Mouse (Mus musculus) lung, embryonic 14.5 days (tissue): ENCODE measurements around the gene Fxyd2. TPM values are rescaled to one million over a fixed set of nuclear protein-coding genes. Genes with fewer than 3 reads are reported as not detected.

Experiments used
- ATAC-seq: fragments of 200-750 bp; cut with Nextera tagmentation; 2 replicates; pipeline ENCODE4 v1.8.0; 2017; ENCODE audit warnings: mild to moderate bottlenecking, moderate TSS enrichment, moderate library complexity; ENCODE audit not compliant: insufficient read depth
- DNase-seq: peaks from one replicate; pipeline ENCODE4 v3.0.0-alpha.2; 2015
- H3K27ac ChIP-seq: fragments of 300-500 bp; sonication (generic); 2 replicates; pipeline ENCODE4 v1.5.1; 2014; ENCODE audit warnings: low read depth, mild to moderate bottlenecking, moderate library complexity
- H3K27me3 ChIP-seq: fragments of 300-500 bp; sonication (generic); 2 replicates; pipeline ENCODE4 v1.6.1; 2014; ENCODE audit warnings: low read length, control low read depth; ENCODE audit not compliant: insufficient read depth
- H3K36me3 ChIP-seq: fragments of 300-500 bp; sonication (generic); 2 replicates; pipeline ENCODE4 v1.6.1; 2014; ENCODE audit warnings: control low read depth; ENCODE audit not compliant: insufficient read depth
- H3K4me1 ChIP-seq: fragments of 300-500 bp; sonication (generic); 2 replicates; pipeline ENCODE4 v1.6.1; 2014; ENCODE audit warnings: antibody characterized with exemption, control low read depth; ENCODE audit not compliant: insufficient read depth
- H3K4me2 ChIP-seq: fragments of 300-500 bp; sonication (generic); 2 replicates; pipeline ENCODE4 v1.6.1; 2014; ENCODE audit warnings: mild to moderate bottlenecking
- H3K4me3 ChIP-seq: fragments of 300-500 bp; sonication (generic); 2 replicates; pipeline ENCODE4 v1.5.1; 2014; ENCODE audit warnings: low read depth, low read length
- H3K9ac ChIP-seq: fragments of 300-500 bp; sonication (generic); 2 replicates; pipeline ENCODE4 v1.6.1; 2014
- H3K9me3 ChIP-seq: fragments of 300-500 bp; sonication (generic); 2 replicates; pipeline ENCODE4 v1.6.1; 2016; ENCODE audit warnings: low read depth, low read length, control low read depth
- CTCF ChIP-seq: IDR thresholded peaks from 2 replicates; pipeline ENCODE4 v1.5.1; 2016; ENCODE audit warnings: antibody characterized with exemption, low read depth
- WGBS: fragments of 180-500 bp; shearing (Covaris S2); extraction: QIAGEN DNeasy Blood & Tissue Kit; methylation state at CpG from one replicate; pipeline ENCODE4 v1.1.7; 2014; 5-methylcytosine and 5-hydroxymethylcytosine counted together
- polyA plus RNA-seq: library from polyadenylated mRNA; unstranded; fragments of >200 nt; fragmentation: Nextera tagmentation; extraction: Ambion mirVana; gene quantifications from 2 replicates; pipeline ENCODE4 v1.2.1, GENCODE M21; 2014

Fxyd2 gene
- polyA plus RNA-seq, 1 experiment from 2014 or later: 1.5 TPM

DNA sequence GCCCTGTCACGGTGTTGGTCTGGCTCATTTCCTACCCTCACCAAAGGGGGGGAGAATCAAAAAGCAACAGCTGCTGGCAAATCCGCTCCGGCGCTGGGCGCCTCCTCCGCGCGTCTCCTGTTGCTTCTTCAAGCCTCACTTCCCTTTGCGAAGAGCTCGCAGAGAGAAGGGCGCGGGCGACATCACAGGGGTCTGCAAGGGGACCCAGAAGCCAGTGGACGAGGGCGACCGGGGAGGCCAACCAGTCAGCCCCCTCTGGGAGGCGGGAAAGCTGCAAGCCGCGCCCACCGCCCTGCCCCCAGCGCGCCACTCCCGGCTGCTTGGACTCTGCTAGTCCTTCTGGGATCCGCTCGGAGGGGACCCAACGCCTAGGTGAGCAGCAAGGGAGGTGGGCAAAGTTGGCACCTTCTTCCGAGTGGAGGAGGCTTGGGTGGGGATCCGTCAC, 29.3 kb upstream of the Fxyd2 start, which contains the start of gene Fxyd6:
Fxyd6 (plus strand) TSS at position 69 of the 445 bp plus-strand sequence.
- DNase-seq: peak; percentile 76
- no peak for TF ChIP-seq CTCF
- ATAC-seq: peak; percentile 82

DNA sequence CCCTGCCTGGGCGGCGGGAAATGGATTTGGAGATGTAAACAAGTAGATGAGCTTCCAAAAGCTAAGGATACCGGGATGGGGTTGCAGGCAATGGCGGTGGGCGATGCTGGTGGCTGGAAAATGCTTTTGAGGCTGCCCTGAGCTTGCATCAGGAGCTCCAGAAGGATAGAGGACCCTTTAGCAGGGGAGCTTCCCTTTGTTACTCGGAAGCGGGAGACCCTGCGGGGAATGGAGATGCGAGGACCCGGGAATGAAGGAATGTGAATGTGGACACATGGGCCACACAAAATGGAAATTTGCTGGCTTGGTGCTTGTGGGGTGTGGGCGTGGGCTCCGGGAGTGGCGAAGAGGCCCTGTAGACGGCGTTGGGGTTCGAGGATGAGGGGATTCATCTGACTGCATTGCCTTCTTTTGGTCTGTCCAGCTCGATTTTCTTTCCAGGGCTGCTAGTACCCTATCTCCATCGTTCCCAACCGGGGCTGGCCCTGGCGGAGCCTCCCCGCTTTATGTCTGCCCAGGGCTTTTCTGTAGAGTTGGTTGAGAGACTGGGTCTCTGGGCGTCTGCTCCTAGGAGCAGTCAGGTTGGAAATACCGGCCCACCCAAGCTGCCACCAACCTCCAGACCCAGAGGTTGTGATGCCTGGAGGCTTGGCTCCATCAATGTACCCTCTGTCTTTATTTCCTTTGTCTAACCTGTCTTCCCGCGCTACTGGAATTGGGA, 28.7 kb upstream of the Fxyd2 start:
- no peaks in the 10 kb centered on the region for H3K27me3 ChIP-seq
- WGBS: 4% methylated on average over 25 of the region's 25 CpGs
- H3K27ac ChIP-seq: peak overlapping the region; percentile 24; the same call in 1 of the 2 replicates
- peak overlapping the region; percentile 90 for H3K4me2 ChIP-seq
- H3K9me3 ChIP-seq: no peaks in the 10 kb centered on the region
- peak overlapping the region; percentile 59 for H3K9ac ChIP-seq
- peak overlapping the region; percentile 58 for H3K4me3 ChIP-seq
- peaks cover 6% of the 10 kb centered on the region; the same call in 1 of the 2 replicates for H3K4me1 ChIP-seq
- H3K36me3 ChIP-seq: no peaks in the 10 kb centered on the region
- TF ChIP-seq CTCF: no peak
- ATAC-seq: peak; percentile 24
- DNase-seq: peak; percentile 3

More for the DNA sequence above, 29.3 kb upstream of the Fxyd2 start, which contains the start of gene Fxyd6:
- Histone ChIP-seq H3K36me3 (no peaks in the 10 kb centered on the region), H3K4me3 (peak within 1 kb of the TSS; percentile 58), H3K9ac (peak within 1 kb of the TSS; percentile 59), H3K27ac (peak within 1 kb of the TSS; percentile 24; the same call in 1 of the 2 replicates), H3K27me3 (no peaks in the 10 kb centered on the region), H3K4me2 (peak within 1 kb of the TSS; percentile 90), H3K4me1 (peaks cover 6% of the 10 kb centered on the region; the same call in 1 of the 2 replicates), H3K9me3 (no peaks in the 10 kb centered on the region)
- WGBS: under 1% methylated on average over 28 of the region's 28 CpGs

DNA sequence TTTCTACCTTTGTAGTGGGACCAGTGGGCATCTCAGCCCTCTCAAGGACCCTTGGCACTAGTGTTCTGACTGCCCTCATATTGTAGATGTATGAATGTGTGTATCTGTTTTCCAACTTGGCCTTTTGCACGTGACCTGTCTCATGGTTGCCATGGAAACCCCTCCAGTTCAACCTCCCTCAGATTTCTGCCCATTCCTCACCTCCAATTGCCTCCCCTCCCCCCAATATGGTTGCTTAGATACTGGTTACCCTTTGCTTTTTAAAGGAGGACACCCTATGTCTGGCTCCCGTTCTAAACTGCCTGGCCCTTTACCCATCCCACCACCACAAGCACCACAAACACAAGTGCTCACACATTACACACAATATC, 28.1 kb upstream of the Fxyd2 start:
- H3K9me3 ChIP-seq: no peaks in the 10 kb centered on the region
- no peaks in the 10 kb centered on the region for H3K36me3 ChIP-seq
- ATAC-seq: no peak
- DNase-seq: no peak
- peak overlapping the region; percentile 90 for H3K4me2 ChIP-seq
- no peaks in the 10 kb centered on the region for H3K27me3 ChIP-seq
- H3K4me1 ChIP-seq: peaks cover 6% of the 10 kb centered on the region; the same call in 1 of the 2 replicates
- TF ChIP-seq CTCF: no peak
- WGBS: 24% methylated on average over 2 of the region's 2 CpGs
- no peak overlapping the region for H3K27ac ChIP-seq
- H3K9ac ChIP-seq: 0 out of 2 replicates have a peak overlapping the region, but pooled peaks have one; percentile 59
- peak overlapping the region; percentile 58 for H3K4me3 ChIP-seq

DNA sequence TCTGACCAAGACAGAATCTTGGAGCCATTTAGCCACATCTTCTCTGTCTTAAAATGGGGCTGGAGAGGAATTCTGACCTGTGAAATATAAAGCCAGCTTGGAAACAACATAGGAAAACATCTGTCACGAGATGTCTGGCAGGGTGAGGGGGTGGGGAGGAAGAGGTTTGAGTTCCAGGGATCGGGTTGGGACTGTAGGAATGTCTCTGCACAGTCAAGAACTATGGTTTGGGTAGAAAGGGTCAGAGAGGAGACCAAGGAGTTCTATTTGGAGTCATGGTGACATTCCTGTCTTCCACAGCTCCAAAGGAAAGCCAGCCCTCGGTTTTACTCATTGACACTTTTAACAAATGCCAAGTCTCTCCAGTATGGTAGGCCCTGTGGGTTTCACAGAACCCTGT, 25.6 kb upstream of the Fxyd2 start:
- Histone ChIP-seq H3K27me3 (no peaks in the 10 kb centered on the region), H3K9ac (no peak overlapping the region), H3K36me3 (no peaks in the 10 kb centered on the region), H3K9me3 (no peaks in the 10 kb centered on the region), H3K4me2 (no peak overlapping the region), H3K27ac (no peak overlapping the region), H3K4me3 (no peak overlapping the region), H3K4me1 (peaks cover 6% of the 10 kb centered on the region; the same call in 1 of the 2 replicates)
- TF ChIP-seq CTCF: no peak
- ATAC-seq: no peak
- no peak for DNase-seq
- 45% methylated on average over 3 of the region's 3 CpGs for WGBS

DNA sequence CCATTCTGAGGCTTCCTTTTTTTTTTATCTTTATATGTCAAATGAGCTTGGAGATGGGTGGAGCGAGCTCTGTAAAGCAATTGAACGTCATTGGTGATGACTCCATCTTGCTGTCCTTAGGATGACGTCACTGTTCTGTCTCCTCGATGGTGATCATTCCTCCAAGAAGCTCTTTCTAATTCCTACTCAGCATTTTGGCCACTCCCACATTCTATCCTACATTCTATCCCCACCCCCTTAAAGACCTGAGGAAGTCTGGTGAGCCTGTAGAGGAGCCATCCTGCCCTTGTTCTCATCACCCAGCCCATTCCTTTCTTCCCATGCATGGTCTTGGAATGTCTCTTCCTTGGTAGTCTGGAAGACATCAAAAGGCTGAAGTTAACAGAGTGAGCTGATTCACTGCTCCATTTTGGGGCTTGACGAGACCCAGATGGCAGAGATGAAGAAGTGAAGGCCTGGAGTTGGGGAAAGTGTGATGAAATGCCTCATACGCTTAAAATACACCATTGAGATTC, 24.4 kb upstream of the Fxyd2 start:
- ATAC-seq (no peak), DNase-seq (no peak)
- no peaks in the 10 kb centered on the region for H3K36me3 ChIP-seq
- no peak overlapping the region for H3K4me3 ChIP-seq
- no peak overlapping the region for H3K27ac ChIP-seq
- H3K9ac ChIP-seq: no peak overlapping the region
- no peaks in the 10 kb centered on the region for H3K9me3 ChIP-seq
- WGBS: 89% methylated on average over 6 of the region's 6 CpGs
- no peaks in the 10 kb centered on the region for H3K27me3 ChIP-seq
- no peak for TF ChIP-seq CTCF
- peaks cover 6% of the 10 kb centered on the region; the same call in 1 of the 2 replicates for H3K4me1 ChIP-seq
- H3K4me2 ChIP-seq: no peak overlapping the region

DNA sequence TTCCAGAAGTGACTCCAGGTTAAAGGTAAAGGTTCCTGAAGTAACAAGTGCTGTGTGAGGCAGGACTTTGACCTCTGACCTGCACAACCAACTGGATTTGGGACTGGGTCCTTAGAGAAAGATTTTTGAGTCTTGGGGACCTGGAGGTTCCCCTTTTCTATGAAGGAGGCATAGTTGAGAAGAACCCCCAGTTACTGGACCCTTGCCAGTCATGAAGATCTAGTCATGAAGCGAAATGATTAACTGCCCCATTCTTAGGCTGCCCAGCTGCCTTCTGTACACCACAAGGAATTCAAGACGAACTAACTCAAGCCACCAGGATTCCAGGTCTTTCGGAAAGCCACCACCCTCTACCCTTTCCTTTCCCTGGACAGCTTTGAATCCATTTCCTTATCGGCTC, 23.0 kb upstream of the Fxyd2 start:
- H3K36me3 ChIP-seq: no peaks in the 10 kb centered on the region
- ATAC-seq (no peak), DNase-seq (peak; percentile 7)
- H3K4me1 ChIP-seq: peaks cover 3% of the 10 kb centered on the region; the same call in 1 of the 2 replicates
- H3K9me3 ChIP-seq: no peaks in the 10 kb centered on the region
- H3K4me2 ChIP-seq: no peak overlapping the region
- no peaks in the 10 kb centered on the region for H3K27me3 ChIP-seq
- H3K9ac ChIP-seq: no peak overlapping the region
- no peak for TF ChIP-seq CTCF
- H3K27ac ChIP-seq: 0 out of 2 replicates have a peak overlapping the region, but pooled peaks have one; percentile 2
- no peak overlapping the region for H3K4me3 ChIP-seq
- WGBS: 44% methylated on average over 4 of the region's 4 CpGs

DNA sequence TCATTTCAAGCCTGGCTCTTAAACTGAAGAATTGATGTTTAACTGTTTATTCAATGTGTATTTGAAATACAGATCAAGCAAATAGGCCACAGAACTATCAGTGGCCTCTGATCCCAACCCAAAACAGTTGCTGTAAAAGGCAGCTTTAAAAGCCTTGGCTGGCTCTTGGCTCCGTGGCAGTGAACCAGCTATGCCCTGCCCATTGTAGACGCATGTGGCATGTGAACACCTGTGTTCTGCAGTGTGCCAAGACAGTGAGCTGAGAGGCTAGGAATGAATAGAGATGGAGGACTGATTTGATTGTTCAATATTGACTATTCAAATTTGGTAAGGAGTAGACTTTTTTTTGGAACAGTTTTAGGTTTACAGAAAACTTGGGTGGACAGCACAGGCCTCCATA, 22.6 kb upstream of the Fxyd2 start:
- WGBS: 50% methylated on average over 2 of the region's 2 CpGs
- H3K27me3 ChIP-seq: no peaks in the 10 kb centered on the region

More for the DNA sequence above, 22.6 kb upstream of the Fxyd2 start:
- Histone ChIP-seq H3K4me3 (no peak overlapping the region), H3K36me3 (no peaks in the 10 kb centered on the region), H3K9me3 (no peaks in the 10 kb centered on the region), H3K9ac (no peak overlapping the region), H3K4me2 (no peak overlapping the region), H3K27ac (0 out of 2 replicates have a peak overlapping the region, but pooled peaks have one; percentile 2), H3K4me1 (0 out of 2 replicates have a peak, but pooled peaks cover 3% of the 10 kb centered on the region)
- TF ChIP-seq CTCF: no peak
- DNase-seq (peak; percentile 31), ATAC-seq (peak; percentile 71)
